Mouse (Mus musculus) left cerebral cortex, adult 2 months (tissue): ENCODE results near the gene Uspl1. TPM values are rescaled to one million over a fixed set of nuclear protein-coding genes. Genes with fewer than 3 reads are reported as not detected.

Experiments used
- DNase-seq, 2 experiments: peaks; one replicate each; pipeline ENCODE4 v3.0.0; 2021 to 2022; ENCODE audit warnings: low spot score in 2 of 2, mixed read lengths in 1 of 2; ENCODE audit errors: extremely low spot score in 1 of 2
- H3K27ac ChIP-seq: fragments of 200-600 bp; 2 replicates; pipeline ENCODE4 v1.8.1; 2022
- H3K4me3 ChIP-seq: fragments of 200-600 bp; 2 replicates; pipeline ENCODE4 v1.8.1; 2022
- CTCF ChIP-seq: fragments of 200-600 bp; IDR thresholded peaks from 2 replicates; pipeline ENCODE4 v1.8.1; 2022; ENCODE audit warnings: antibody characterized with exemption, mild to moderate bottlenecking, moderate library complexity
- intact Hi-C: fragments of 180-260 bp; cut with DNase I; formaldehyde crosslinking; loops from one replicate; pipeline ENCODE4 v1.15.1; 2025
- microRNA-seq, 2 experiments: library from miRNA; unstranded; fragments of <30 nt; microRNA quantifications; one replicate each; pipeline ENCODE4 v1.2.0; 2021
- total RNA-seq, 2 experiments: library from RNA; stranded (reverse); gene quantifications; 2 replicates each; pipeline ENCODE4 v1.2.3; 2021

Uspl1 gene
- total RNA-seq, 2 experiments from 2014 or later, result 40.6 to 44.1 TPM

GRCm38 (mm10) chr5:149245391-149245964 is 61.3 kb downstream of the Uspl1 start:
- no peak for DNase-seq
- TF ChIP-seq CTCF, result no peak
- Histone ChIP-seq H3K4me3 (no peak overlapping the region), H3K27ac (no peak overlapping the region; the same call in 1 of the 2 replicates)
- intact Hi-C loops, result no loop called here

GRCm38 (mm10) chr5:149245965-149246470 is 61.9 kb downstream of the Uspl1 start:
- H3K4me3 ChIP-seq, result no peak overlapping the region
- no peak for TF ChIP-seq CTCF
- DNase-seq, result no peak
- intact Hi-C loops, result no loop called here
- H3K27ac ChIP-seq, result no peak overlapping the region; the same call in 1 of the 2 replicates

GRCm38 (mm10) chr5:149247047-149247904 is 63.1 kb downstream of the Uspl1 start:
- Histone ChIP-seq H3K4me3 (peak overlapping the region; percentile 28; the same call in 1 of the 2 replicates), H3K27ac (no peak overlapping the region)
- intact Hi-C loops, result no loop called here
- TF ChIP-seq CTCF, result no peak
- no peak for DNase-seq

DNA sequence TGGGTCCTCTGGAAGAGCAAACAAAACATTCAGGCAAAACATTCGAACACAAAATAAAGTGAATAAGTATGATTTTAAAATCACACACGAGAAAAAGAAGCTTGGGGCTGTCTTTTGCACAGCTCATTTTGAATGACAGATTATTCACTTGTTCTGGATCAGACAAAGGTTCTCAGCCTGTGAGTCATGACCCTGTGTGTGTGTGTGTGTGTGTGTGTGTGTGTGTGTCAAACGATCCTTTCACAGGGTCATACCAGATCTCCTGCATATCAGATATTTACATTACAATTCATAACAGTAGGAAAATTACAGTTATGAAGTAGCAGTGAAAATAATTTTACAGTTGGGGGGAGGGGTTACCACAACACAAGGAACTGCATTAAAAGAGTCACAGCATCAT is 68.2 kb downstream of the Uspl1 start:
- no peak overlapping the region for H3K4me3 ChIP-seq
- DNase-seq, result no peak
- no peak overlapping the region for H3K27ac ChIP-seq
- TF ChIP-seq CTCF, result no peak
- intact Hi-C loops, result no loop called here

- H3K27ac ChIP-seq, result no peak overlapping the region
- intact Hi-C loops, result no loop called here
- TF ChIP-seq CTCF, result no peak
- no peak overlapping the region for H3K4me3 ChIP-seq
- DNase-seq, result no peak
Measured at GRCm38 (mm10) chr5:149253491-149253890, 69.3 kb downstream of the Uspl1 start.

- intact Hi-C loops, result no loop called here
- DNase-seq, result no peak
- no peak for TF ChIP-seq CTCF
- H3K4me3 ChIP-seq, result no peak overlapping the region
- H3K27ac ChIP-seq, result no peak overlapping the region
Measured at GRCm38 (mm10) chr5:149255522-149255921, 71.4 kb downstream of the Uspl1 start.

DNA sequence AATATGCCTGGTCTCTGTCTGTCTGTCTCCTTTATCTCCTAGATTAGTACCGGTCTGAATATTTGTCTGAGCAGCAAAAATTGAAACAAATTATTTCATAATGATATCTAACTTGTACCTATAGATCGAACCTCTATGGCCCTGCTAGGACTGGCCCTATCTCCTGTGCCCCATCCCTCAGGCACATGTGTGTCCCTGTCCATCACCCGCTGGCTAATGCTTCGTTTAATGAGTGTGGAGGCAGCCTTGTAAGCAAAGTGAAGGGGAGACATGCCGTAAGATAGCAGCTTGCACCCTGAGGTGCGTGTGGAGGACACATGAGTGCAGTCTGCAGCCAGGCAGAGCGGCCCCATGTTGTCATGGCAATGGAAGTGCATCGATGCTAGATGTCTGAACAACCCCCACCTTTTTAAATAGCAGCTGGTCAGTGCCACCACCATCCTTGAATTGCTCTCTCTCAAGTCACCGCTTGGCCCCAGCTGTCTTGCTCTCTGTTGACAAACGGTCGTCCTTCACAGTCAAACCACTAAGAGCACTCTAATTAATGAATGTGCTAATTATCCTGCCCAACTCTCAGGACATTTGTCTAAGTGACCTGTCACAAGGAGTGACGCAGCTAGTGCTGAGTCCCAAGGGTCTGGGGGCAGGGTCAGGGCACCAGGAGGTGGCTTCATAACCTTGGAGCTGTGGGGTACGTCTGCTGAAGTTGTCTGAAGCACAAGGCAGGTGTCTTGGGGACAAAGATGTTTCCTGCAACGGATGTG is 73.5 kb downstream of the Uspl1 start:
- intact Hi-C loops, result no loop called here
- DNase-seq, result peak in 1 of 2 experiments; percentile 15
- no peak overlapping the region for H3K4me3 ChIP-seq
- no peak overlapping the region for H3K27ac ChIP-seq
- TF ChIP-seq CTCF, result no peak

GRCm38 (mm10) chr5:149259093-149259492 is 74.9 kb downstream of the Uspl1 start:
- TF ChIP-seq CTCF, result no peak
- Histone ChIP-seq H3K4me3 (no peak overlapping the region), H3K27ac (no peak overlapping the region)
- DNase-seq, result no peak
- intact Hi-C loops, result no loop called here

GRCm38 (mm10) chr5:149261449-149261848 is 77.3 kb downstream of the Uspl1 start:
- intact Hi-C loops, result no loop called here
- no peak for DNase-seq
- no peak for TF ChIP-seq CTCF
- Histone ChIP-seq H3K4me3 (no peak overlapping the region), H3K27ac (no peak overlapping the region)

DNA sequence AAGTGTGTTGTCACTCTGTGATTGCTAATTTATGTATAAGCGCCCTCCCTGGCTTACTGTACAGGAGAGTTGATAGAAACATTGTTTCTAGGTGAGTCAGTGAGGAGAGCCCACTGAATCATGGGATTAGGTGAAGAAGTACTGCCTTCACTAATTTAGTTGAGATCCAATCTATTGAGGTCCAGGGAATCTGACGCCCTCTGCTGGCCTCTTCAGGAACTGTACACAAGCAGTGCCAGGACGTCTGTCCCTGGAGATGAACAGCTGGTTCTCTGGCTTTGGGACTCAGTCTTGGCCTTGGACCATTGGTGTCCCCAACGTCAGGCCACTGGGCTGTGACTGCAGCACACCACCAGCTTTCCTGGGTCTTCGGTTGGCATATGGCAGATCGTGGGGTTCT is 77.7 kb downstream of the Uspl1 start:
- no peak for DNase-seq
- no peak overlapping the region for H3K4me3 ChIP-seq
- intact Hi-C loops, result no loop called here
- TF ChIP-seq CTCF, result peak; percentile 28
- no peak overlapping the region for H3K27ac ChIP-seq

DNA sequence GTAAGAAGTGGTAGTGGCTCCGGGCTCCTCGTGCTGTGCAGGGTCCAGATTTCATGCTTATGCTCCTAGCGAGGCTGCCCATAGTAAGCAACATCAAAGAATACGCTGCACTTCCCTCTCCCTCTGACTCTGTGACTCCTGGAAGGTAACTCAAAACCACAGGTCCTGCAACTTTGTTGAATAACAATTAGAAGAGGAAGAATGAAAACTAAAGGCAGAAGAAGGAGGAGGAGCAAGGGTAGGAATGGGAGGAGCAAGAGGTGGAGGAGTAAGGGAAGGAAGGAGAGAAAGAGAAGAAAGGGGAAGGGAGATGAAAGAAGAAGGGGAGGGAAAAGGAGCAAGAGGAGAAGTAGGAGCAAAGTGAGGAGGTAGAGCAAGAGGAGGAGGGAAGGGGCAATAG is 80.3 kb downstream of the Uspl1 start, which contains the start of gene Alox5ap:
Alox5ap (plus strand) TSS at position 363 of the 400 bp plus-strand sequence.
- Histone ChIP-seq H3K27ac (no peak within 1 kb of the TSS), H3K4me3 (no peak within 1 kb of the TSS)
- intact Hi-C loops, result no loop called here
- TF ChIP-seq CTCF, result no peak
- DNase-seq, result no peak

DNA sequence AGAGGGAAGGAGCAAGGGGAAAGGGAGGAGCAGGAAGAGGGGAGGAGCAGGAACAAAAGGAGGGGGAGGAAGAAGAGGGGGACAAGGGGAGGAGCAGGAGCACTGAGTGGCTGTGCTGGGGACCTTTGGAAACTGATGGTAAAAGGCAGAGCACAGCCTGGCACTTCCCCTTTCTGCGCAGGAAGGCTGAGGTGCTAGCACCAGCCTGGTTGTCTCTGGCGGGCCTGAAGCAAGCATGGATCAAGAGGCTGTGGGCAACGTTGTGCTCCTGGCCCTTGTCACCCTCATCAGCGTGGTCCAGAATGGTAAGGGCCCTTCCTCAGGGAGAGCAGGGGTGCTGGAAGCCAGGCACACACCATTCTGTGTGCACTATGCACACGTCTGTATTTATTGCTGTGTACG is 80.7 kb downstream of the Uspl1 start:
- no peak overlapping the region for H3K4me3 ChIP-seq
- no peak for TF ChIP-seq CTCF
- no peak for DNase-seq
- H3K27ac ChIP-seq, result no peak overlapping the region
- intact Hi-C loops, result no loop called here

Small RNA genes within 50 kb of the gene (microRNA-seq; reads per million reads assigned to microRNA genes)
- 0 to 0.24 reads per million in 2 experiments for gene Gm24105

Other genes starting within 250 kb of the Uspl1 start
- 10 to 100 TPM; 34.0 to 39.1 TPM for gene Gm42791, start 189.2 kb upstream of the Uspl1 start, total RNA-seq
- 100 to 1,000 TPM; 125 to 128 TPM for gene Hmgb1, start 139 bp downstream of the Uspl1 start, total RNA-seq
- gene Alox5ap, start 80.4 kb downstream of the Uspl1 start, total RNA-seq, result 10 to 100 TPM; 10.0 to 12.2 TPM
- 10 to 100 TPM; 17.1 to 19.1 TPM for gene Medag, start 227.4 kb downstream of the Uspl1 start, total RNA-seq